Mouse (Mus musculus) cerebellum, adult 9-11 months (tissue): ENCODE measurements around the gene Pou2f3.
A peak's percentile ranks its signal among the peaks of the same experiment; 100 is the strongest.

ENCODE experiments used
- DNase-seq: peaks from one replicate; pipeline ENCODE4 v3.0.0; 2022

The Pou2f3 gene

GRCm38 (mm10) chr9:43210190-43210682 lies at the start of gene Pou2f3:
Gene Pou2f3, minus strand, starts transcription at chr9:43210369.
- peak; percentile 14 for DNase-seq

GRCm38 (mm10) chr9:43253271-43253681 lies 43.1 kb upstream of the Pou2f3 start:
- no peak for DNase-seq

DNA sequence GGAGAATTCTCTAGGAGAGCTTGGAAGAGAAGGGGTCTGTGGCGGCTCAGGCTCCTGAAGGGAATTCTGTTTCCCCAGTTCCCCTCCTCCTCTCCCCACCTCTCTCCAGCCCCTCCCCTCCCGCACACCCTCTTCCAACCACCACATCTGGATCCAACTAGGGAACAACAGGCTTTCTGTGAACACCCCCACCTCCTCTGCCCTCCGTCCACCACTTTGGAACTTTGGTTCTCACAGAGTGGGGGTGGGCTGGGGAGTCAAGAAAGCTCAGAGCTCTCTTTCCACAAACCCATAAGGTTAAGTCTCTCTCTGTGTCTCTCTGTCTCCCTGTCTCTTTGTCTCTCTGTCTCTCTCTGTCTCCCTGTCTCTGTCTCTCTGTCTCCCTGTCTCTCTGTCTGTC lies 42.6 kb upstream of the Pou2f3 start:
- no peak for DNase-seq

DNA sequence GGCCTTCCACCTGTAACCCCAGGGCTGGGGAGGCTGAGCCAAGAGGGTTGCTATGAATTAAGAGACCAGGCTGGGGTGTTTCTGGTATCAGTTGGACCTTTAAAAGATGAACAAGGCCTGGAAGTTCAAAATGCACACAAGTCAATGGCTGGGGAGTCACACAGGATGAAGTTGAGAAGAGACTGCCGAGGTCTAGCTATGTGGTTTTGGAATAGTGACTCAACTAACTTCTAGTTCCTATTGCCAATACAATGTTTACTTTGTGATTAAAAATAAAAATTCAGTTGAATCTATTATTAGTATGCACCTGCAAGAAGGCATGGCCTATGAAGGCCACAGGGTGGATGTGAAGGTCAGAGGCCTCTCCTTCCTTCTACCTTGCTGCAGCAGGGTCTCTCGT lies 41.6 kb upstream of the Pou2f3 start:
- DNase-seq, result no peak

GRCm38 (mm10) chr9:43246738-43247180 lies 36.6 kb upstream of the Pou2f3 start:
- DNase-seq, result no peak

DNA sequence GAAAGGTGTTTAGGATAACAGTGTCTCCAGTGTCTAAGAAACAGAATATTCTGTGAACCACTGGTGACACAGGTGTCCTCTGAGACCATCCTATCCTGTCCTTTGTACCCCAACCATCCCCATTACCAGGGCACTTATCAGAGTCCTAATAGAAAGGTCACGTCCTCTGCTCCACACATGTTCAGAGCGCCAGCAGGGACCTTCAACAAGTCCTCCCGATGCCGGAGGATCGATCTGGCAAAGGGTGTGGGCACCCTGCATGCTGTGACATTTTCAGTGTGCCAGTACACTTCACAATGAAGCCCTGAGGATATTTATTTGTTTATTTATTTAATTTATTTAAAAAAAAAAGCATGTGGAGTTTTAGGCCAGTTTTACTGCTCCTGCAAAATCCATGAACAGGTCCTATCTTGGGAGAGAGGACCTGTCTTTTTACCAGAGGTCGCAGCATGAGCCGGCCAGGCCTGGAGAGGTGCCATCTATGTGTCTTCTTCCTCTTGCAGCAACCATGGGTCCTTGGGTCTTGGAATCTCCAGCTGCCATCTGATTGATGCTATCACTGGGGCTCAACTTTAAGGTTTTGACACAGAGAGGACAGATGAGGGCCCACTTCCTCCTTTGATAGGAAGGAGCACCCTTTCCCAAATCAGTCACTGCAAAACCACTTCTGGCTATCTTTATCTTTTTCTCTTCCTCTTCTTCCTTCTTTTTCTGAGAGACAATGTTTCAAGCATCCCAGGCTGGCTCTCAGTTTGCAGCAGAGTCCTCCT lies 35.8 kb upstream of the Pou2f3 start:
- DNase-seq, result no peak

- DNase-seq, result no peak
These were observed 32.3 kb upstream of the Pou2f3 start for GRCm38 (mm10) chr9:43242432-43242831.

- no peak for DNase-seq
These were observed 31.8 kb upstream of the Pou2f3 start for GRCm38 (mm10) chr9:43241970-43242369.

DNA sequence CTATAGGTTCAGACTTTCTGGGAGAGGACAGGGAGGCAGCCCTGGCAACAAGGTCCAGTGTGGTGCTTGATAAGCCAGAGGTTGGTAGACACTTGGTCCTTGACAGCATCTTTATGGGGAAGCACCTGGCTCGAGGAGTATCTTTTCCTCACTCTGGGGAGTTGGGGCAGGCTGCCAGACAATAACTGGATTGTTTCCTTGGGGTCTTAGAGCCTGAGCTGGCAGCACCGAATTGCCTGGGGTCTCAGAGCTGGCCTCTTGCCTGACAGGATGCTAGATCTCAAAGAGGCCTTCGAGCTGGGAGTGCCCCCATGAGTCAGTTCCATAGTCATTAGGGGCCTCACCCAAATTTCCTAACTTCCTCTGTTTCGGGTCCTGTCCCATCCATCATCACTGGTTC lies 31.1 kb upstream of the Pou2f3 start:
- DNase-seq, result no peak

GRCm38 (mm10) chr9:43240594-43240900 lies 30.4 kb upstream of the Pou2f3 start:
- DNase-seq, result no peak

GRCm38 (mm10) chr9:43239712-43240593 lies 29.8 kb upstream of the Pou2f3 start, which contains the start of gene Oaf:
Gene Oaf, minus strand, starts transcription at chr9:43239911.
- peak; percentile 25 for DNase-seq

DNA sequence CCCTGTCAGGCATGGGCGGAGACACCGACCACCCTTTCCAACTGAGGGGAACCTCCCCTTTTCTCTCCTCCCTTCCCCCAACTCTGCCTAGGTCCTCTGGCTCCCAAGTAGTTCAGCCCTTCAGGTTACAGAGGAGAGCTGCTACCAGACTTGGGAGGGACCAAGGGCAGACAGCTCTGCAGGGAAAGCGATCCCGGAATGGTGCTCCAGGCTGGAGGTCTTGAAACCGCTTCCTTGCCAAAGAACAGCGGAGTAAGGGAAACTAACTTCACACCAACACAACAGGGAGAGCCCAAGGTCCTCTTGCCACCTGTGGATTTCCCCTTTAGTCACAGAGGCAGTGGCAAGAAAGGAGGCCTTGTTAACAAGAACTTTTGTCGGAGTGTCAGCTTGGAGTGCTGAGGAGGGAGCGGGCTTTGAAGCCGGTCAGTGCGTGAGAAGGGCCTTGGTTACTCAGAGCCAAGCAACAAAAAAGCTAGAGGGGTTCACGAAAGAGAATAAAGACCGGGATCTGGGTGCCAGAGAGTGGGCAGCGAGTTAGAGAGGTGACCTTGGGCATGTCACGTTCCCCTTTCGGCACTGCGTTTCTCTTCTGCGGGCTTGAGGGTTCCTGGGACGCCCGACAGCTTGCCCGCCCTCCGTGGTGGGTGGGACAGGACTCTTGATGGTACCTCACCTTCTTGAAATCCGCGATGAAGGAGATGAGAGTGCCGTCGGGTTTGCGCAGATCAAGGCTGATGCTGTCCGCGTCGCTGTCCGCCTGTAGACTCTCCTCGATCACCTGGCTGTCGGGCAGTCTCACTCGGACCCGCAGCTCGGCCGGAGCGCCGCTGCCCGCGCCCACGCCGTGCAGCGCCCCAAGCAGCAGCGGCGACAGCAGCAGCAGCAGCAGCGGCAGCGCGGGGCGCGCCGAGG lies 28.7 kb upstream of the Pou2f3 start:
- DNase-seq, result no peak

DNA sequence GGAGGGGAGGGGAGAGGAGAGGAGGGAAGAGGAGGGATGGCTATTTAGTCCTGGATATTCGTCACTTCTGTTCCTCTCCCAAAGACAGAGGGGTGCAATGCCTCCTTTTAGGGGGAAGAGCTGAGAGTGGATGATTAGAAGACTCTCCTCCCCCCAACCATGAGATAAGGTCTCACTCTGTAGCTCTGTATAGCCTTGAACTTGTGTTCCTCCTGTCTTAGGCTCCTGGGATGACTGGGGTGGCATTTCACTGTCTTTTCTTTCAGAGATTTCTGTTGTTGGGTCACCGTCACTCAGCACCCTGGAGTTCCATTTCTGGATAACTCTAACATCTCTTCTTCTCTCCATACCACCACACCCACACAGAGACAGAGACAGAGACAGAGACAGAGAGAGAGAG lies 28.0 kb upstream of the Pou2f3 start:
- no peak for DNase-seq

- no peak for DNase-seq
These were observed 27.1 kb upstream of the Pou2f3 start for GRCm38 (mm10) chr9:43237111-43237775.

DNA sequence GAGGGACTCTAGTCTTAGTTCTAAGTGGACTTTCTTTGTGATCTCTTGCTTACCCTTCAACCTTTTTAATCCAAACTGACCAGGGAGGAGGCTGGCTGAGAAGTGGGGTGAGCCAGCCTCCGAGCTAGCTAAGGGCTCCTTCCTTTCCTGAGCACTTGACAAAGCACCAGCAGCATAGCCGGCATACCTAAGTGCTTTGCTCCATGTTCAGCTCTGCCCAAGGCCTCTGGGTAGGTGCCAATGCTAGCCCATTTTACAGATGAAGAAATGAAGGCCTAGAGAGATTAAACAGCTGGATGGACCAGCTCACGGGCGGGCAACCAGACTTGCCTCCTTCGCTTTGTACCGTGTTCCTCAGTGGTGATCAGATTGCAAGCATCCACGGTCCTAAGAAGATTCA lies 26.4 kb upstream of the Pou2f3 start:
- DNase-seq, result no peak

DNA sequence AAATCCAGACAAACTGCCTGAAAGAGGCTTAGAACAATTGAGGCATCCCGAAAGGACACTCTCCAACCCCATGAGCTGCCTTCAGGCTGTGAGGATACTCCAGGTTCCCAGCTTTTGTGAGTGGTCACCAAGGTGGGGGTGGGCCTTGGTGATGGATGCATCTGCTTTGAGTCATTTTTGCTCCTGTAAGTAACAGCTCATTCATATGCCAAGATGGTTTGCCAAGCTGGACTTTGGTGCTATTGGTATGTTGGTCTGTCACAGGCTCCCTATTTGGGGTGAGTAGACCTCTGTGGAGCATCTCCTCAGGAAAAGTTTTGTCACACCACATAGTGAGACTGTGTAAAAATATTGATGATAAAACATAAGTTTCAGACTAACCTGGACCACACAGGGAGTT lies 25.9 kb upstream of the Pou2f3 start:
- no peak for DNase-seq

- no peak for DNase-seq
These were observed 25.2 kb upstream of the Pou2f3 start for GRCm38 (mm10) chr9:43235336-43235735.

GRCm38 (mm10) chr9:43234496-43234895 lies 24.3 kb upstream of the Pou2f3 start:
- DNase-seq, result no peak

GRCm38 (mm10) chr9:43233515-43233914 lies 23.3 kb upstream of the Pou2f3 start:
- DNase-seq, result no peak

DNA sequence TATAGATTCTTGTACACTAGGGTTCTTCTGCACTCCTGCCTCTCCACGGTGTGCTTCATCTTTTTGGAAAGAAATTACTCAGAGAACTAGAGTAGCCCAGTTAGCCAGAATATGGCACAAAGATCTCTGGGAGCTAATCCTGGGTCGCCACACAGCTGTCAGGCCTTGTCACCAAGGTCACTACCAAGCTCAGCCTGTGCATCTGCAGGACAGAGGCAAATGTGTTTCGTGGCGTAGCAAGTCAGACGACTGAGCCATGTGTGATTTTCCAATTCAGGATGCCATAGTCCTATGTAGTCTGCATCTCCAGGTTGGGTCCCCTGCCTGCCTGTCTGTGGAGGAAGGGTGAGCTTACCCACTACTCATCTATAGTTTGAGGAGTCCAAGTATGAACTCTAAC lies 22.9 kb upstream of the Pou2f3 start:
- no peak for DNase-seq

DNA sequence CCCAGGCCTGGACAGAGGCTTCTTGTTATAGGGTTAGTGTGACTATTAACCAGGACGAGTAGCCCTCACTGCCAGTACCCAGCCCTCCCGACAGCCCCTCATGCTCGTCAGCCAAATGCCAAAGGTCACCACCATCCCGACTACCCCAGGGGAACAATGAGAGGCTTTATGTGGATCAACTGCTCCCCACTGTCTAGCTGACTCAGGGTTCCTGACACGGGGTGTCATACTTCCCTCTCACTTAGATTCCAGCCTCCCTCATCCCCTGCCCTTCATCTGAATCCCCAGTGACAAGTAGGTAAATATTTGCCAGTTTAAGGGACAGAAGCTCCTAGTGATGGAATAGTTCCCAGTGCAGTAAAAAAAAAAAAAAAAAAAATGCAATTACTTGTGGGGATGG lies 22.1 kb upstream of the Pou2f3 start:
- no peak for DNase-seq

- DNase-seq, result no peak
These were observed 21.6 kb upstream of the Pou2f3 start for GRCm38 (mm10) chr9:43231805-43232204.
